Mouse (Mus musculus): ENCODE measurements at regions not wholly inside any gene's neighbourhood (a gene's known extent, or its start where the extent isn't known, plus 50 kb on each side); places are given as distances from the start of the nearest gene placed in this dataset.
A peak's percentile ranks its signal among the peaks of the same experiment; 100 is the strongest.

DNA sequence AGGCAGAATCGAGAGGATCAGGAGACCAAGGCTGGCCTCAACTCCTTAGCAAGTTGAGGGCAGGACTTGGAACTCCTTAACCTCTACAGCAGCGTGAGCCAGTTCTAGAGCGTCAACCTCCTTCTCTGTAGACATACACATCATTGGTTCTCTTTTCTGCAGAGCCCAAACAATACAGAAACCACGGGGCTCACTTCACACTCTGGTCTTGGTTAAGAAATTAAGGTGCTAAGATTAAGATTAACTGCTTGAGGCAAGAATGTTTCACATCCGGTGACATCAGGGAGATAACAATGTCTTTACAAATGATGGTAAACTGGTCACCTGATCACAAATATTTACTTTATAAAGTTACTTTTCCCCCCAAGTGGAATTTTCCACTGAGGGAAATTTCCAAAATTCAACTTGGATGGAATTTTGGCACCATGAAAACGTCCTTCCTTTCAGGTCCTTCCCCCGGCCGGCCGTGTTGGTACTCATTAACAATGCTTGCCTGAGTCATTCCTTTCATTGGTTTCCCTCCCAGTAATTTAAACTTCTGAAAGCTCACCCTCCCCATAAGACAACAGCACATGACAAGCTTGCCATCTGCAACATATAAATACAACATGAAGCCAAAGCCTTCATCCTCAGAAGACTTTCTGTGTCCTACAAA, 77.3 kb upstream of the Kdm7a start:
- no peak for DNase-seq (ENCODE audit: low spot score)

DNA sequence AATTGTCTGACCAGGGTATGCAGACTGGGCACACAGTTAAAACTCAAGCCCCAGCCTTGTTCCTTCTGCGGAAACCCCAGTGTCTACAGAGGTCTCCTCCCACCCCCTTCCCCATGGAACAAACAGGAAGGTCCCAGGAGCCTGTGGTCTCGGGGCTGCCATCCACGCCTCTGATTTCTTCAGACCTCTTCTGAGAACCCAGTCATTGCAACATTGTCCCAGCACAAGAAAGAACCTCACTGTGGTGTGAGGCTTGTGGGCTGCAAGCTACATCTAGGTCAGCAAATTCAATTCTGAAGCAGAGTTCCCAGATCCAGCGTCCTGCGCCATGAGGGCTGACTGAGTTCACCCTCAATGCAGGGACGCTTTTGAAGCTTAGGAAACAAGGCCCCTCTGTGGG, 71.7 kb upstream of the Kdm7a start:
- DNase-seq (ENCODE audit: low spot score), result no peak

DNA sequence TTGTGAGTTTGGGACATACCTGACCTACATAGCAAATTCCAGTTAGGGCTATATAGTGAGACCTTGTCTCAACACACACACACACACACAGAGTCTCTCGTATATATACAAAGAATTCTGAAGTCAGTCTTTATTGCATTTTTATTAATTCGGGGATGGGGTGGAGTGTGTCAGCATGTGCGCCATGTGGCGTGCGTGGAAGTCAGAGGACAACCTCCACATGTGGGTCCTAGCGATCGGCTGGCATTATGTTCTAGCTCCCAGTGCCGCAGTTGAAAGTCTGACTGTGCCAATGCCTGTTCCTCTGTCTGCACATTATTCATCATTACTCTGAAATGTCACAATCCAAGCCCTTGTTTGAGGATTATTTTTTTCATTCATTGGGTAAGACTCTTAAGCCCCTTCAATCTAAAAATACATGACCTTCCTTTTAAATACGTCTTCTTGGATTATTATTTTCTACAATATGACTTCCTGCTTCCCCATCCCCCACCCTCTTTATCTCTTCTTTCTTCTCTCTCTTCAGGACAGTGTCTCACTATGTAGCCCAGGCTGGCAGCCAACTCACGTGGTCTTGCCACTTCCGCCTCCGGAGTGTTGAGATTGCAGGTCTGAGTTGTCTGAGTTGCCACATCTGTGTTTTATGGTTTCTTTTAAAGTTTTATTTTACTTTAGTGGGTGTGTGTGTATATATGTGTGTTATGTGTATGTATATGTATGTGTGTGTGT, 68.3 kb upstream of the Kdm7a start:
- no peak for DNase-seq (ENCODE audit: low spot score)

DNA sequence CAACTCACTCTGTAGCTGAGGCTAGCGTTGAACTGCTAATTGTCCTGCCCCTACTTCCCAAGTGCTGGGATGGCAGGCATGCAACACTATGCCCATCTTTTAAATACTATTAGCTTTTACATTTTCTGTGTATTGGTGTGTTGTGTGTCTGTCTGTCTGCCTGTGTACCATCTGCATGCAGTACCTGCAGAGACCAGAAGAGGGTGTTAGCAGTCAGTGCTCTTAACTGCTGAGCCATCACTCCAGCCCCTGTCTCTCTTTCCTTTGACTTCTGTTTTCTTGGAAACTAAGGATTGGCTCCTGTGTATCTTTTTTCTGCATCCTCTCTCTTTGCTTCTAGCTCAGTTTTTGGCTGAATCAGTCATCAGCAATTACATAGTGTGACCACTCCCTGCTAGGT, 66.8 kb upstream of the Kdm7a start:
- no peak for DNase-seq (ENCODE audit: low spot score)

DNA sequence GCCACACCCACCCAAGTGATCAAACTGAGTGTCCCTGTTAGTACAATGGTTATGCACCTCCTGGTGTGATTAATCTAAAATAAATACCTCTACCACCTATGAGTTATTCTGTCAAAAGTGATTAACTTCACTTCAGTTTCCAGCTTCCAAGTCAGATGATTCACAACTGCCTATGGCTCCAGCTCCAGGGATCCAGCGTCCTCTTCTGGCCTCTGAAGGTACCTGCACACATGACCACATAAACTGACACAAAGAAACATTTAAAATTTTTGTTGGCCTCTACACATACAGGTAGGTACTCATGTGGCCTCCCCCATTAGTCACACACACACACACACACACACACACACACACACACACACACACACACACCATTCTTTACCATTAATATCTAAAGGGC, 63.9 kb upstream of the Kdm7a start:
- no peak for DNase-seq (ENCODE audit: low spot score)

DNA sequence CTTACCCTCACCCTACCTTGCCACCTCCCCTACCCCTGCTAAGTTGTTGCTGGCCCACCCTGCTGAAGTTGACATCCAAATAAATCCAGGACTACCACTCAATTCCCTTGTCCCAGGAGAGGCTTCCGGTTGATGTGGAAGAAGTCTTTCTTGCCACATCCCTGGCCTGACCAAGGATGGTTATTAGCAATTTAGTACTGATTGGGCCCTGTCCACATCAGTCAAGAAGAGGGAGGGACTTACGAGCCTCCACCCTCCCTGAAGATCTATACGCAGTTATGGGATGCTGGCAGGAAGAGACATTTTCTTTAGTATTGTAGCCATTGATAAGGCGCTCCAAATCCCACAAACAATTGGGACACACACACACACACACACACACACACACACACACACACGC, 63.1 kb upstream of the Kdm7a start:
- no peak for DNase-seq (ENCODE audit: low spot score)

DNA sequence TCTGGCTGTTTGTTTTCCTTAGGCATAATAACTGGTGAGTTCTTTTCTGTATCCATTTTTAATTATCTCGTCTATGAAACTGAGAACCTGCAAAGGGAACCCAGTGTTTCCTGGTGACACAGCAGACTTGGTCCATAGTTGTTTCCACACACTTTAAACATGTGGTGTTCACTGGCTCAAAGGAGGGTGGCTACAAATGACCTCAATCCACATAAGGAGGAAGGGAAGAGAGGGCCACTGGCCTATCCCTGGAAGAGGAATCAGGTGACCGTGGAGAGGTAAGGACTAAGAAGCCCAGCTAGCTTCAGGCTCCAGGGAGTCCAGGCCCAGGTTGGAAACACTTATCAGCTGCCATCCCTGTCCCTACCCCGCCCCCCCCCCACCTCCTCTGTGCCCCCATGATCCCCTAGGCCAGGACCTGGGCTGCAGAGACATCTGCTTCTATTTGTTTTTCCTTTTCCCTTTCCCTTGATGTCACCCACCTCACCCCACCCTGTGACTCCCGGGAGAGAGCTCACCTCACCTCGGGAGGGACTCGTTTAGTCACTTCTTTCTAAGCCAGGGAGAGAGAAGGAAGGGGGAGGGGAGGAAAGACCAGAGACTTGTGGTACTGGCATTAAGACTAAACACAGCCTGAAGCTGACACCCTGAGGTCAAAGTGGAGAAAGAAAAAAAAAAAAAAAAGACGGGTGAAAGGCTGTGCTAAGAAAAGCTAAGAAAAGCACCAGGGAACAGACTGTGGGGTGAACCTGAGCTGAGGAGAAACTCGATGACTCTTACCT, 62.2 kb upstream of the Kdm7a start:
- no peak for DNase-seq (ENCODE audit: low spot score)

DNA sequence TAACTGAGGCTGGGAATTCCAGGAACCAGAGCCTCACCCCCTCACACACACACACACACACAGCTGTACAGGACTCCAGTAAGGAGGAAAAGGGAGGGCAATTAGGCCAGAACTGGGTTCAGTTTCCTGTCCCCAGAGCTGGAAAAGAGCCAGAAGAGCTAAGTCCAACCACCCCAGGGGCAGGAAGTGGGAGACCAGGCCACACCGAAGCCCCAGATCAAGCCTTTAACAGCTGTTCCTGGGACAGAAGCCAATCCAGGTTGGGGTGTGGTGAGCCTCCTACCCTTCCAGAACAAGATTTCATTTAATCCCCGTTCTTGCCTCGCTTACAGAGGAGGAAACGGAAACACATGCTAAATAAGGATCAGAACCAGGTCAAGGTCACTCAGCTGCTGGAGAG, 58.1 kb upstream of the Kdm7a start:
- no peak for DNase-seq (ENCODE audit: low spot score)

DNA sequence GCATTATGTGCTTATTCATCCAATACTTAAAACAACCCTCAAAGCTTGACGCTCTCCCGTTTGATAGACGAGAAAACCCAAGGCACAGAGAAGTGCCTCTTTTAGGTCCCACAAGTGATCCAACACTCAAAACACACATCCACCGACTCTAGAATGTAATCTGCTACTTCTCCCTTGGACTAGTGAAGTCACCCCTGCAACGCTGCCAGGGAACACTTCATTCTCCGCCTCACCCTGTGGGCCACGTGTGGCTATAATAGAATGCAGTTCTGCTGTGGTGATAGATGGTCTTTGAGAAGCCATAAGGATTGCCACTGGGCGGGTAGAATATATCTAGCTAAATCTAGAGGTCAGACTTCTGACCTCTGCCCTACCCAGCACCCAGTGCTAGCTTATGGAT, 57.0 kb upstream of the Kdm7a start:
- no peak for DNase-seq (ENCODE audit: low spot score)

DNA sequence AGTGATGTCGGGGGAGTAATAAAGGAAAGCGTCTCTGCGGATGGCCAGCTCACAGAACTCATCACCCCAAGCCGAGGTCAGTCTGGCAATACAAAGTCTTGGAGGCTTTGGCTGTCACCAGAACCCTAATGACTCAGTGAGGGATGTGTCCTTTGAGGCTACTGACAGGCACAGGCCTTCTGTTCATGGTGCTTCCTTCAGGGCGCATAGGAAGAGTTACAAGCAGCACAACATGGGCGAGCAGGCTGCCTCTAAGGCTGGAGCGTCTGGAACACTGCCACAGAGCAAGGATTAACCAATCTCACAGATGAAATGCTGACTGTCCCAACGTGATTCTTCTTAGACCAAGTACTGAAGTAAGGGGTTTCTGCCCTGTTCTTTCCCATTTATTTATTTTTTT, 55.4 kb upstream of the Kdm7a start:
- DNase-seq (ENCODE audit: low spot score), result no peak

DNA sequence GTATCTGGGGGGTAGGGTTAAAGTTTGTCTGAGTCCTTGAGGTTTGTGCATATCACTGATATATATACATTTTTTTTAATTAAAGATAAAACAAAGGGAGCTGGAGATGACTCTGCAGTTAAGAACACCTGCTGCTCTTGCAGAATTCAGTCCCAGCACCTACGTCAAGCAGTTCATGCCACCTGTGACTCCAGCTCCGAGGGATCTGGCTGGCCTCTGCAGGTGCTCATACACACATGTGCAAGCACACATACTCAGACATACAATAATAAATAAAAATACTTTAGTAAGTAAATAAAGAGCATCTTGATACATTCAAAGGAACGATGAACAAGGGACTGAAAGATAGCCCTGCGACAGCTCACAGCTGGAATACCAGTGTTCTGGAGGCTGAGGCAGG, 53.9 kb upstream of the Kdm7a start:
- no peak for DNase-seq (ENCODE audit: low spot score)

DNA sequence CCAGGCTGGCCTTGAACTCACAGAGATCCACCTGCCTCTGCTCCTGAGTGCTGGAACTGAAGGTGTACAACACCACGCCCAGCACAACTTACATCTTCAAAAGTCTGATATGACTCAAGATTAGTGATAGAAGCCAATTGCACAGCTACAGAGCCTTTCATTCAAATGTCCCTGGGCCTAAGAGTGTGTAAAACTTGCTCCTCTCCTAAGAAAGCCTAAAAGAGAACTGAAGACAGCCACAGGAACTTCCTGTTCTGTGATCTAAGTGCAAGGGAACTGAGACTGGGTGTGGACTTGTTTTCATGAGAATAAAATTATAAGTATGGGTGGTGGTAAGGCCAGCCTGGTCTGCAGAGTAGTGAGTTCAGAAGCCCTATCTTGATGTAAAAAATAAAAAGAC, 52.5 kb upstream of the Kdm7a start:
- no peak for DNase-seq (ENCODE audit: low spot score)

DNA sequence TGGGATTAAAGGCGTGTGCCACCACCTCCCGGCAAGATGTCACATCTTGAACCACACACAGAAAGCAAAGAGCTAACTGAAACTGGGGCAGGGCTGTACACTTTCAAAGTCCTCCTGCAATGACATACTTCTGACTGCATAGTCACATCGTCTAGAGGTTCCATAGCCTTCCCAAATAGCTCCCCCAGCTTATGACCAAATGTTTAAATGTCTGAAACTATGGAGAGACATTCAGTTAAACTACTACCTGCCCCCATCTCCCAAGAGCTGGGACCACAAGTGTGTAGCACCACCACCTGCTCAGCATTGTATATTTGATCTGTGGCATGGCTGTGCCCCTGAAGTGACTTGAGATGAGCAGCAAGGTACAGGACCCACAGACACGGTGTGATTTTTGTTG, 52.1 kb upstream of the Kdm7a start:
- DNase-seq (ENCODE audit: low spot score), result no peak

DNA sequence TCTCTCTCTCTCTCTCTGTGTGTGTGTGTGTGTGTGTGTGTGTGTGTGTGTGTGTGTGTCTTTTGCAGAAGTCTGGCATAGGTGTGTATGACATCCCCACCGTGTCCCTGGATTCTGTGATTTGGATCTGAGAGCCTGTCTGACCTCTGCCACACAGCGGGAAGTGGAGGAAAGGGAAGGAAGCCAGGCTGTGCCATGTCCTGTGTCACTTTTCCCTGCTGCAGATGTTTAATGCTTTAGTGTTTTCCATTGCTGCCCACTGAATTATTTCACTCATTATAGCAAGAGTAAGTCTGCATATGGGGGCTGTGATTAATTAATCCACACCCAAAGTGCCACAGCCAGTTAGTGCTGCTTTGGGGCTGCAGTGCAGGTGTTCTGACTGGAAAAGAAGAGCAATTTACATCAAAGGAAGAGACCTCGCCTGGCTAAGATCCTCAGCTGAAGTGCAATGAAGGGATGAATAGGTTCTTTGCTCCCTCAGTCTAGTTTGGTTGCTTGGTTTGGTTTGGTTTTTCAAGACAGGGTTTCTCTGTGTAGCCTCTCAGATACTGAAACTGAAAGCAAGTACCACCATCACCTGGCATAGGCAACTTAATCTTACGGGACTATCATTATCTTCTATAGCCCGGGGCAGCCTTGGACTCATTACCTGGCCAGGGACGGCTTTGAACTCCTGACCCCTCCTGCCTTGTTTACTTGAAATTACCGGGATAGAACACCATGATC, 51.2 kb upstream of the Kdm7a start:
- DNase-seq (ENCODE audit: low spot score), result no peak

DNA sequence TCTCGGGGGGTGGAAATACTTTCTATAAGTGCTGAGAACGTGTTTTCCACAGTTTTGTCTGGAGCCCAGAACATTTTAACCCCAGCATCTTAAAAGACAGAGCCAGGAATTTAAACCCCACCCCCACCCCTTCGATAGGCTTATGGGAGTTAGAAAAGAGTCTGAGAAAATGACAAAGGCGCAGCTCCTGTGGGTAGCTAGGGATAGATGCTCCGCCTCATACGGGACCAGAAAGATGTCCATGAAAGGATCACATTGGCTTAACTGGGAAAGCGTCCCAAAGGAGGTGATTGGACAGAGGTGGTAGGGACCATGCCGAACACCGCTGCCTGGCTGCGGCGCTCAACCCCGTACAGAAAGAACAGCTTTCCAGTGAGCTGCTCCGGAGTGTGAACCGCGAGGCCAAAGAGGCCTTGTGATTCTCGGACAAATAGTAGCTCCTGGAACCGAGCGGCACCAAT, 50.6 kb upstream of the Kdm7a start:
- DNase-seq (ENCODE audit: low spot score), result peak; percentile 64

DNA sequence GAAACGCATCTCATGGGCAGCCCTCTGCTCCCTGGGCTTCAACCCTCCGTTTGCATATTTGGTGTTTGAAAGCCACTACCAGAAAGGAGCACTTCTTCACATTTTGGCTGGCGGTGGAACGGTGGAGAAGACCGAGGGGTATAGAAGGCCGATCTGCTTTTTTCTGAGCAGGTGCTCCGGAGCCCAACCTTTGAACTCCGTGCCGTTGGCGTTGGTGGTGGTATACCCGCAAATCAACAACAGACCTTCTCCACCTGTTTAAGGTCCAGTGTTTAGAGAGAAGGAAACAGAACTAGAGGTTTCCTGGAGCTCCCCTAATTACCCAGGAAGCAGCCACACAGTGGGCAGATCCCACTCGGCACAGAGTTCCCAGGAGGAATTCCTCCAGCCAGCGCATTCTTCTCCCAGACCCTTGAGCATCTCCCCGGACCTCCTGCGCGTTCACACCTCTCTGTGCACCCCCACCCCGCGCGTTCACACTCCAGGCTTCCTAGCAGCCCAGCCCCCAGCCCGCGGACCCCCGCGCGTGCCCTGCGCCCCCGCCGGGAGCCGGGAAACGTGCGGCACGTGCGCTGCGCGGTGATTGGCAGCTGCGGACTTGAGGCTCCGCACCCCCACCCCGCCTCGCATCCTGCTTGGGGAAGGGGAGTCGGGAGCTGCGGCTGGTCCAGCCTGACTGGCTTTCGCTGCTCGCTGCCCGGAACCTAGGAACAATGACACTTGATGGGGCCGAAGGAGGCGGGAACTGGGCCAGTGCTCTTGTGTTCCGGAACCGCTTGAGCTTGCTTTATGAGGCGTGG, 49.9 kb upstream of the Kdm7a start:
- peak; percentile 80 for DNase-seq (ENCODE audit: low spot score)
